Mouse (Mus musculus) G1E (cell line): Measurements from ENCODE around the gene Vangl1. TPM values are rescaled to one million over a fixed set of nuclear protein-coding genes. Genes with fewer than 3 reads are reported as not detected.

Experiments
- ATAC-seq: 2 replicates; pipeline ENCODE4 v1.8.0; 2016; ENCODE audit warnings: mild to moderate bottlenecking; ENCODE audit not compliant: insufficient number of reproducible peaks, poor library complexity, low FRiP score, severe bottlenecking; ENCODE audit errors: extremely low read depth
- DNase-seq: peaks from one replicate; pipeline ENCODE4 v3.0.0; 2012; ENCODE audit warnings: low spot score
- H3K27me3 ChIP-seq: 2 replicates; pipeline ENCODE4 v1.6.1; 2012; ENCODE audit warnings: mild to moderate bottlenecking, low read length, inconsistent platforms; ENCODE audit not compliant: insufficient read depth
- H3K36me3 ChIP-seq: replicated peaks from 2 replicates; pipeline ENCODE3; 2012; ENCODE audit warnings: mild to moderate bottlenecking, inconsistent platforms
- H3K4me1 ChIP-seq: 2 replicates; pipeline ENCODE4 v1.6.1; 2012; ENCODE audit warnings: low read depth, low read length, inconsistent platforms, mixed read lengths; ENCODE audit not compliant: insufficient read depth
- H3K4me3 ChIP-seq: 2 replicates; pipeline ENCODE4 v1.5.1; 2012; ENCODE audit warnings: low read depth, mild to moderate bottlenecking, inconsistent platforms, low read length, moderate library complexity, mixed read lengths
- H3K9me3 ChIP-seq: replicated peaks from 2 replicates; pipeline ENCODE4 v1.6.1; 2012; ENCODE audit warnings: inconsistent platforms
- CTCF ChIP-seq: IDR thresholded peaks from 2 replicates; pipeline ENCODE4 v1.5.1; 2012; ENCODE audit warnings: low read depth, low read length, inconsistent platforms, mixed read lengths
- GATA1 ChIP-seq: IDR thresholded peaks from 2 replicates; pipeline ENCODE4 v1.6.1; 2012; ENCODE audit warnings: borderline replicate concordance, low read length, inconsistent platforms, mixed read lengths
- GATA2 ChIP-seq: IDR thresholded peaks from 2 replicates; pipeline ENCODE4 v1.6.1; 2012; ENCODE audit warnings: low read depth, low read length, inconsistent platforms, borderline replicate concordance
- POLR2AphosphoS5 ChIP-seq: IDR thresholded peaks from 2 replicates; pipeline ENCODE4 v1.6.1; 2012; ENCODE audit warnings: low read depth, low read length, inconsistent platforms; ENCODE audit not compliant: insufficient replicate concordance
- TAL1 ChIP-seq: conservative IDR thresholded peaks from 2 replicates; pipeline ENCODE4 v1.6.1; 2012; ENCODE audit warnings: low read depth, low read length, inconsistent platforms, mixed read lengths
- polyA plus RNA-seq: library from polyadenylated mRNA; stranded (reverse); fragments of >175 nt; gene quantifications from 2 replicates; pipeline ENCODE4 v1.2.3, GENCODE M21; 2012
- total RNA-seq, 2 experiments: library from RNA; stranded (forward) in 1 of 2; stranded (reverse) in 1 of 2; fragments of 200-1000 nt in 1 of 2; fragments of >200 nt in 1 of 2; fragmentation: Nextera tagmentation in 1 of 2; gene quantifications; 2 replicates each; pipeline ENCODE4 v1.2.3; 2014 to 2017

The Vangl1 gene
- total and polyA plus RNA-seq, 3 experiments: 22.7 to 56.6 (median 25.6) TPM

- Histone ChIP-seq H3K9me3 (peaks cover 6% of the 10 kb centered on the region), H3K27me3 (peaks cover 40% of the 10 kb centered on the region), H3K4me1 (no peaks in the 10 kb centered on the region), H3K36me3 (no peaks in the 10 kb centered on the region), H3K4me3 (no peak overlapping the region)
- no peak for TF ChIP-seq TAL1
- no peak for TF ChIP-seq GATA1
- TF ChIP-seq CTCF: no peak
- TF ChIP-seq GATA2: no peak
- no peak for TF ChIP-seq POLR2AphosphoS5
- no peak for ATAC-seq
- DNase-seq: no peak
Measured at GRCm38 (mm10) chr3:102203131-102203530, 1.4 kb downstream of the Vangl1 start.

- TF ChIP-seq CTCF: no peak
- TF ChIP-seq TAL1: no peak
- no peak for TF ChIP-seq GATA1
- TF ChIP-seq GATA2: no peak
- TF ChIP-seq POLR2AphosphoS5: no peak
- no peak for ATAC-seq
- no peak for DNase-seq
- Histone ChIP-seq H3K9me3 (peaks cover 6% of the 10 kb centered on the region), H3K4me1 (no peaks in the 10 kb centered on the region), H3K27me3 (peaks cover 43% of the 10 kb centered on the region), H3K36me3 (no peaks in the 10 kb centered on the region), H3K4me3 (no peak overlapping the region)
Measured at GRCm38 (mm10) chr3:102199991-102200390, 4.5 kb downstream of the Vangl1 start.

GRCm38 (mm10) chr3:102199226-102199625, 5.3 kb downstream of the Vangl1 start:
- peaks cover 5% of the 10 kb centered on the region for H3K9me3 ChIP-seq
- no peak for ATAC-seq
- DNase-seq: no peak
- no peaks in the 10 kb centered on the region for H3K36me3 ChIP-seq
- TF ChIP-seq GATA1: no peak
- no peak for TF ChIP-seq GATA2
- no peak for TF ChIP-seq CTCF
- no peak for TF ChIP-seq TAL1
- no peak for TF ChIP-seq POLR2AphosphoS5
- no peaks in the 10 kb centered on the region for H3K4me1 ChIP-seq
- H3K27me3 ChIP-seq: peaks cover 49% of the 10 kb centered on the region
- no peak overlapping the region for H3K4me3 ChIP-seq

- Histone ChIP-seq H3K36me3 (no peaks in the 10 kb centered on the region), H3K4me3 (no peak overlapping the region), H3K9me3 (no peaks in the 10 kb centered on the region), H3K4me1 (no peaks in the 10 kb centered on the region), H3K27me3 (peaks cover 50% of the 10 kb centered on the region)
- ATAC-seq: no peak
- DNase-seq: no peak
- TF ChIP-seq GATA2 (no peak), GATA1 (no peak), TAL1 (no peak), CTCF (no peak), POLR2AphosphoS5 (no peak)
Measured at GRCm38 (mm10) chr3:102198446-102198845, 6.0 kb downstream of the Vangl1 start.

GRCm38 (mm10) chr3:102197746-102198145, 6.7 kb downstream of the Vangl1 start:
- no peak for ATAC-seq
- H3K4me3 ChIP-seq: no peak overlapping the region
- H3K36me3 ChIP-seq: no peaks in the 10 kb centered on the region
- H3K27me3 ChIP-seq: peaks cover 55% of the 10 kb centered on the region
- H3K4me1 ChIP-seq: no peaks in the 10 kb centered on the region
- TF ChIP-seq CTCF: no peak
- TF ChIP-seq GATA1: no peak
- TF ChIP-seq POLR2AphosphoS5: no peak
- TF ChIP-seq TAL1: no peak
- no peak for TF ChIP-seq GATA2
- no peaks in the 10 kb centered on the region for H3K9me3 ChIP-seq
- DNase-seq: no peak

- no peaks in the 10 kb centered on the region for H3K36me3 ChIP-seq
- peaks cover 59% of the 10 kb centered on the region for H3K27me3 ChIP-seq
- no peaks in the 10 kb centered on the region for H3K9me3 ChIP-seq
- no peak overlapping the region for H3K4me3 ChIP-seq
- ATAC-seq: no peak
- TF ChIP-seq POLR2AphosphoS5: no peak
- TF ChIP-seq TAL1: no peak
- no peak for TF ChIP-seq CTCF
- TF ChIP-seq GATA1: no peak
- TF ChIP-seq GATA2: no peak
- H3K4me1 ChIP-seq: no peaks in the 10 kb centered on the region
- no peak for DNase-seq
Measured at GRCm38 (mm10) chr3:102197152-102197551, 7.3 kb downstream of the Vangl1 start.

- peaks cover 55% of the 10 kb centered on the region for H3K27me3 ChIP-seq
- H3K4me3 ChIP-seq: no peak overlapping the region
- H3K4me1 ChIP-seq: no peaks in the 10 kb centered on the region
- no peaks in the 10 kb centered on the region for H3K36me3 ChIP-seq
- ATAC-seq (no peak), DNase-seq (no peak)
- no peak for TF ChIP-seq POLR2AphosphoS5
- no peak for TF ChIP-seq TAL1
- TF ChIP-seq GATA2: no peak
- no peak for TF ChIP-seq CTCF
- TF ChIP-seq GATA1: no peak
- no peaks in the 10 kb centered on the region for H3K9me3 ChIP-seq
Measured at GRCm38 (mm10) chr3:102196166-102196565, 8.3 kb downstream of the Vangl1 start.
